Mouse (Mus musculus) limb, embryonic 10.5 days (tissue): ENCODE measurements around the gene Ccdc163. TPM values are rescaled to one million over a fixed set of nuclear protein-coding genes. Genes with fewer than 3 reads are reported as not detected.
A peak's percentile ranks its signal among the peaks of the same experiment; 100 is the strongest.

Experiments
- DNase-seq: peaks from one replicate; pipeline ENCODE4 v3.0.0-alpha.2; 2017; ENCODE audit warnings: low spot score
- H3K27ac ChIP-seq: fragments of 300-500 bp; sonication (generic); 2 replicates; pipeline ENCODE4 v1.5.1; 2016; ENCODE audit warnings: mild to moderate bottlenecking
- H3K27me3 ChIP-seq: fragments of 300-500 bp; sonication (generic); 2 replicates; pipeline ENCODE4 v1.6.1; 2016; ENCODE audit warnings: low read depth, mild to moderate bottlenecking; ENCODE audit not compliant: poor library complexity, severe bottlenecking
- H3K36me3 ChIP-seq: fragments of 300-500 bp; sonication (generic); 2 replicates; pipeline ENCODE4 v1.6.1; 2016; ENCODE audit warnings: mild to moderate bottlenecking, moderate library complexity
- H3K4me1 ChIP-seq: fragments of 300-500 bp; sonication (generic); 2 replicates; pipeline ENCODE4 v1.6.1; 2016
- H3K4me3 ChIP-seq: fragments of 300-500 bp; sonication (generic); 2 replicates; pipeline ENCODE4 v1.5.1; 2016; ENCODE audit warnings: mild to moderate bottlenecking, moderate library complexity
- H3K9me3 ChIP-seq: fragments of 300-500 bp; sonication (generic); replicated peaks from 2 replicates; pipeline ENCODE4 v1.6.1; 2016; ENCODE audit warnings: mild to moderate bottlenecking
- WGBS: fragments of 180-500 bp; shearing (Covaris S2); methylation state at CpG from one replicate; pipeline ENCODE4 v1.1.7; 2016; 5-methylcytosine and 5-hydroxymethylcytosine counted together
- polyA plus RNA-seq: library from polyadenylated mRNA; unstranded; fragments of >200 nt; fragmentation: Nextera tagmentation; extraction: Ambion mirVana; gene quantifications from 2 replicates; pipeline ENCODE4 v1.2.1, GENCODE M21; 2016

Gene Ccdc163
- polyA plus RNA-seq, 1 experiment from 2014 or later: 36.3 TPM

DNA sequence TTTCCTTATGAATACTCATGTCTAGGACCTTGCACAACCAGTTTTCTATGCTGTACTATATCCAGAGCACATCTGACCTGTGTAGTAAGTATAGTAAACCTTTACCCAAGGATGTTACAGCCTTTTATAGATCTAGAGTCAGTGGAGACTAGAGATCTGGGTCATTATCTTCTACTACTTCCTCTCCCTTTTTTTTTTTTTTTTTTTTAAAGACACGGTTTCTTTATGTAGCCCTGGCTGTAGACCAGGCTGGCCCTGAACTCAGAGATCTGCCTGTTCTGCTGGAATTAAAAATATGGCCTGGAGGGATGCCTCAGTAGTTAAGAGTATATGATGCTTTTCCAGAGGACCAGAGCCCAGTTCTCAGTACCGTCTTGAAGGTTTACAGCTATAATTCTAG is 53.6 kb downstream of the Ccdc163 start:
- Histone ChIP-seq H3K27ac (no peak overlapping the region), H3K4me3 (no peak overlapping the region), H3K36me3 (no peaks in the 10 kb centered on the region), H3K4me1 (no peaks in the 10 kb centered on the region), H3K27me3 (no peaks in the 10 kb centered on the region), H3K9me3 (no peaks in the 10 kb centered on the region)
- DNase-seq: no peak
- WGBS: 76% methylated on average over 2 of the region's 2 CpGs

DNA sequence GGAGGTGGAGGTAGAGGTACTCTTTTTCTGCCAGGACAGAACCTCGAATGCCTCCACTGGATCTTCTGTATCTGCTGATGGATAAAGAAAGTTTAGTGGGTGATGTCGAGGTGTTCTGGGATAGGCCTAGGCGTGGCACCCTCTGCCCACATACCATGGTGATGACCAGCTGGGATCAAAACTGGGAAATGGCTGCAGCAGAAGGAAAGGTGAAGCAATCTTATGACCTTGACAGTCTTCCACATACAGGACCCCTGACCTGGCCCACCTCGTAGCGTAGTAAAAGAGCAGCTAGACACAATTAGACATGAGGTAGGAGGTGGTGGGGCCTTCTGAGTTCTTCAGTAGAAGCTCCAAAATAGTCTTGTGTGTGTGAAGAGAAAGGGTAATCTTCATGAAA is 55.7 kb downstream of the Ccdc163 start:
- H3K27me3 ChIP-seq: no peaks in the 10 kb centered on the region
- H3K27ac ChIP-seq: no peak overlapping the region
- no peak for DNase-seq
- no peak overlapping the region for H3K4me3 ChIP-seq
- H3K4me1 ChIP-seq: no peaks in the 10 kb centered on the region
- H3K9me3 ChIP-seq: no peaks in the 10 kb centered on the region
- no peaks in the 10 kb centered on the region for H3K36me3 ChIP-seq
- 87% methylated on average over 5 of the region's 5 CpGs for WGBS

DNA sequence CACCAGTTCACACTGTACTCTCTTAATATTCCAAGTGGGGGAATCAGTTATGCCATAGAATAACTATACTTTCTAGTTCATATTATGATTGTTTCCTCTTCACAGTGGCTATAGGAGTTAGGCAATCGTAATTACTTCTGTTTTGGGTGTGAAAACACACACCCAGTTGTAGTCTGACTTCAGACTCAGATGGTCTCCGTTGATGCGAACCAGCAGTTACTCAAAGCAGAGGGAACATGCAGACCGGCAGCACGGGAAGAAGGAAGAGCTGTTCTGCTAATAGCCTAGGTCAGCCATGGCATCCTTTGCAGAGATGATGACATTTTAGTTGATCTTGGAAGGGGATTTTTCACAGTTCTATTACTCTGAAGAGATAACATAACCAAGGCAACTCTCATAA is 60.2 kb downstream of the Ccdc163 start:
- H3K4me1 ChIP-seq: no peaks in the 10 kb centered on the region
- H3K9me3 ChIP-seq: no peaks in the 10 kb centered on the region
- 82% methylated on average over 5 of the region's 5 CpGs for WGBS
- H3K4me3 ChIP-seq: no peak overlapping the region
- DNase-seq: no peak
- no peaks in the 10 kb centered on the region for H3K36me3 ChIP-seq
- no peaks in the 10 kb centered on the region for H3K27me3 ChIP-seq
- no peak overlapping the region for H3K27ac ChIP-seq

DNA sequence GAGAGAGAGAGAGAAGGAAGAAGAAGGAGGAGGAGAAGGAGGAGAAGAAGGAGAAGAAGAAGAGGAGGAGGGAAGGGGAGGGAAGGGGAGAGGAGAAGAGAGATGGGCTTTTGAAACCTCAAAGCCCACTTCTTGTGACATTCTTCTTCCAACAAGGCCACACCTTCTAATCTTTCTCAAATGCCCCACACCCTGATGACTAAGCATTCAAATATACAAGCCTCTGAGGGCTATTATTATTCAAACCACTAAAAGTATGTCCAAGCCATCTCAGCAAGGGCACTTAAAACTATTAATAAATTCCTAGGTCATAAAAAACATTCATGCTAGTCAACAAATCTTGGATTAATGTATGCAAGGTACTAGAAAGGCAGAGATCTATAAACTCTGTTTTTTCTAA is 60.8 kb downstream of the Ccdc163 start:
- no peak overlapping the region for H3K27ac ChIP-seq
- DNase-seq: no peak
- H3K9me3 ChIP-seq: no peaks in the 10 kb centered on the region
- H3K4me3 ChIP-seq: no peak overlapping the region
- no peaks in the 10 kb centered on the region for H3K27me3 ChIP-seq
- no peaks in the 10 kb centered on the region for H3K4me1 ChIP-seq
- no peaks in the 10 kb centered on the region for H3K36me3 ChIP-seq

DNA sequence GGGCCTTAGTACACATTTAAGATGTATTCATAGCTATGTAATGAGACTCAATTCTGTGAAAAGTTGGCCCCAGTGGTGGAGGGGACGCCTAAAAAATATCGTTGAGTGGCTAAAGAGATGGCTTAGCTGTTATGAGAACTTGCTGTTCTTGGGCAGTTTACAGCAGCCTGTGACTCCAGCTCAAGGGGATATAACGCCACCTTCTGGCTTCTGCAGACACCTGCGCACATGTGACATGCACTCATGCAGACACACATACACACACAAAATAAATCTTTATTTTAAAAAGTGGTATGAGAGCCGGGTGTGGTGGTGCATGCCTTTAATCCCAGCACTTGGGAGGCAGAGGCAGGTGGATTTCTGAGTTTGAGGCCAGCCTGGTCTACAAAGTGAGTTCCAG is 68.1 kb downstream of the Ccdc163 start:
- WGBS: 91% methylated on average over 5 of the region's 5 CpGs
- no peaks in the 10 kb centered on the region for H3K9me3 ChIP-seq
- H3K27ac ChIP-seq: no peak overlapping the region
- H3K4me1 ChIP-seq: no peaks in the 10 kb centered on the region
- no peak for DNase-seq
- no peak overlapping the region for H3K4me3 ChIP-seq
- H3K27me3 ChIP-seq: no peaks in the 10 kb centered on the region
- no peaks in the 10 kb centered on the region for H3K36me3 ChIP-seq

DNA sequence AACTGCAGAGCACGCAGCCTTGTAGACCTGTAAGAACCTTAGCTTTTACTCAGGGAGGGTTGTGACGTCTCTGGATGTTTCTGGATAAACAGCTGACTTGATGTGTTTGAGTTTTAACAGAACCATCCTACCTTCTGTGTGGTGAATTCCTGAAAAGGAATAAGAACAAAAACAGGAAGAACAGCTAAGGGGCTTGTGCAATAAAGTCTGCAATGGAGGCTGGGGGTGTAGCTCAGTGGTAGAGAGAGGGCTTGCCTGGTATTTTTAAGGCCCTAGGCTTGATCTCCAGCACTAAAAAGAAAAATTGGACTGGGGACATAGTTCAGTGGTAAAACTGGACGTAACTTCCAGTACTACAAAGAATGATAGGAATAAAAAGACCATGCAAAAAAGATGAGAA is 68.8 kb downstream of the Ccdc163 start:
- DNase-seq: no peak
- H3K27me3 ChIP-seq: no peaks in the 10 kb centered on the region
- no peaks in the 10 kb centered on the region for H3K4me1 ChIP-seq
- no peaks in the 10 kb centered on the region for H3K9me3 ChIP-seq
- H3K36me3 ChIP-seq: no peaks in the 10 kb centered on the region
- H3K4me3 ChIP-seq: no peak overlapping the region
- 91% methylated on average over 3 of the region's 3 CpGs for WGBS
- no peak overlapping the region for H3K27ac ChIP-seq

DNA sequence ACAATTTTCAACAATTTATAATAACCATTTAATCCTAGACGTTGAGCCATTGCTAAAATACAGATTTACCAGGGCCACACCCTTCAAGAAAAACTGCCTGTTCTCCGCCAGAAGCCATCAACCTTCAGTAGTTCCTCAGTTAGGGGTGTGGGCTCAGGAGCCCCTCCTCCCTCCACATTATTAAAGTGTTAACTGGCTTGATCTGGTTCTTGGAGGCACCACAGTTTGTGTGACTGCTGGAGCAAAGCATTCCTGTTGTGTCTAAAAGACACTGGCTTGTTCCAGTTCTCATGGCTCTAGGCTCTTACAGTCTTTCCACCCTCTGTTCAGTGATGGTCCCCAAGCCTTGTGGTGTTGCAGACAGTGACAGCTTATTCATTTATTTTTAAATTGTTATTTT is 72.2 kb downstream of the Ccdc163 start:
- H3K27ac ChIP-seq: no peak overlapping the region
- no peak for DNase-seq
- 75% methylated on average over 2 of the region's 2 CpGs for WGBS
- H3K4me3 ChIP-seq: no peak overlapping the region
- H3K4me1 ChIP-seq: no peaks in the 10 kb centered on the region
- H3K27me3 ChIP-seq: no peaks in the 10 kb centered on the region
- H3K9me3 ChIP-seq: no peaks in the 10 kb centered on the region
- no peaks in the 10 kb centered on the region for H3K36me3 ChIP-seq

DNA sequence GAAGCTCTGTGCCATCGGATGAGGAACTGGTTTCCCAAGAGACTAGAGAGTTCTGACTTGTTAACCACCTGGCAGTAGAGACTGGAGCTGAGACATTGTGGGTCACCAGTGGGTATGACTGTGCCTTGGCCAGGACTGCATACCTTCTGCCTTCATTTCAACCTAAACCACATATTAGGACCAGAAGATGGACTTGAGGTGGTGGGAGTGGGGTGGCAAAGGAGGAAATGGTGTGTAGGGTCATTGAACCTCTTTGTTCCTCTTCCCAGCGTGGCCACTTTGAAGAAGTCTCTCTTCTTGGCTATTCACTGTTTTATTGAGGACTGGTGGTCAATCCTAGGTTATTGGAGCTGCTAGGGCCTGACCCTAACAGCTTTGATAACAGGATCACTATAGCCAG is 73.1 kb downstream of the Ccdc163 start:
- WGBS: 37% methylated on average over 2 of the region's 2 CpGs

DNA sequence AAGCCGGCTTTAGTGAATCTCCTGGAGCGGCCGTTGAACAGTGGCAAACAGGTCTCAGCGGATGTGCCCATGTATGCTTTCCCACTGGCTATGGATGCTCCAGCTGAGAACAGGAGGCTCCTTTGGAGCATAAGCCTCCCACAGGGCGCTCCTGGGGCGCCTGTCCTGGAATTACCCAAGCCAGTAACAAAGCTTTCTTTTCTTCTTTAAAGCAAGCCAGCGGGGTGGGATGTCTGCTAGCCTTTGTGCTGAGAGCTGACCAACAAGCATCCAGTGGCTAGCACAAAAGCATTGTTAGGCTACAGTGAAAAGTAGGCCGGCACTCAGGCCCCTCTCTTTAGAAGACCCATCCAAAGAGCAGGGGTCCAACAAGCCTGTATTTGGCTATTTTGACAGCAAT is 73.9 kb downstream of the Ccdc163 start:
- 27% methylated on average over 8 of the region's 8 CpGs for WGBS
- H3K9me3 ChIP-seq: no peaks in the 10 kb centered on the region
- H3K27ac ChIP-seq: no peak overlapping the region
- H3K27me3 ChIP-seq: no peaks in the 10 kb centered on the region
- H3K36me3 ChIP-seq: no peaks in the 10 kb centered on the region
- no peak for DNase-seq
- no peaks in the 10 kb centered on the region for H3K4me1 ChIP-seq
- H3K4me3 ChIP-seq: no peak overlapping the region

More for the DNA sequence above, 73.1 kb downstream of the Ccdc163 start:
- H3K4me1 ChIP-seq: no peaks in the 10 kb centered on the region
- no peak overlapping the region for H3K4me3 ChIP-seq
- no peak for DNase-seq
- H3K27me3 ChIP-seq: no peaks in the 10 kb centered on the region
- H3K36me3 ChIP-seq: no peaks in the 10 kb centered on the region
- no peak overlapping the region for H3K27ac ChIP-seq
- H3K9me3 ChIP-seq: no peaks in the 10 kb centered on the region

DNA sequence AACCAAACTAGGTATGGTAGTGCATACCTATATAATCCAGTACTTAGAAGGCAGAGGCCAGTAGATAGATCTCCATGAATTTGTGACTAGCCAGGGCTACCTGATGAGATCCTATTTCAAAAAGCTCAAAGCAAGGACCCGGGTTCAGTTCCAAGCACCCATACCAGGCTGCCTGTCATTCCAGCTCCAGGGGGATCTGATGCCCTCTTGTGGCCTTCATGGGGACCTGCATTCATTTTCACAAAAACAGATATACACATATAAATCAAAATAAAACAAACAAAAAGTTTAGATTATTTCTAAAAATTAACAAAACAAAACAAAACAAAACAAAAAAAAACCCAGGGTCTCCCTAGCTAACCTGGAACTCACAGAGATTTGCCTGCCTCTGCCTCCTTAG is 78.3 kb downstream of the Ccdc163 start:
- no peak overlapping the region for H3K27ac ChIP-seq
- no peak overlapping the region for H3K4me3 ChIP-seq
- WGBS: 91% methylated on average over 1 of the region's 1 CpGs

DNA sequence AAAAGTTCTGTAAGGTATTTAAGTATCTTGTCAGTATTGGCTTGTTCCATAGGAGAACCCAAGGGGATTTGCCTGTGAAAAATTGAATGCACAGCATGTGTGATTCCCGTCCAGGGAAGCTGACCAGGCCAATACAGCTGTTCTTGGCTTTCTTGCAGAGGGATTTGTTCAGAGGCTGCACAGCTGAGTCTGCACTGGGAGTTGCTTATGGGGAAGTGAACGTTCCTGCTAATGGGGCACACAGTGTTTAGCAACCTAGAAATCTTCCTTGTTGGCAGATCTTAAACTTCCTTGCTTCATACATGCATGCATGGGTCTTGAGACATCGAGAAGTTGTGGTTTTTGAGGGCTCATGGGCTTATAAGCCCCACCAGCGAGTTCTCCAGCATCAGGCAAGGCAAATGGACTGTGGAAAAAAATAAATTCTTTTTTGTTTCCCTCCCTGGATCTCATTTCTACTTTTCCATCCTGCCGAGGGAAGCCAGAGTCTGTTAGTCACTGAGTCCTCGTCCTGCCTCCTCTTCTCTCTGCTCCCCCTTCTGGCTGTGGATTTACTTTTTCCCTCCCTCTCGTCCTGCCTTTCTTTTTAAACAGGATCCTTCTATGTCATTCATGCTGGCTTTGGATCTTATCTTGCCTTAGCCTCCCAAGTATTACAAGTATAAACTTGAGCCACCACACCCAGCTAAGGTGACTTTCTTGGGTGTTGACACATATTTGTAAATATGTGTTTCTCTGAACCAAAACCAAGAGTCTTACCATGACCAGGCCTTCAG is 79.9 kb downstream of the Ccdc163 start:
- no peak for DNase-seq
- no peak overlapping the region for H3K4me3 ChIP-seq
- WGBS: 47% methylated on average over 7 of the region's 7 CpGs
- no peaks in the 10 kb centered on the region for H3K36me3 ChIP-seq
- no peaks in the 10 kb centered on the region for H3K9me3 ChIP-seq
- H3K27ac ChIP-seq: no peak overlapping the region
- H3K27me3 ChIP-seq: no peaks in the 10 kb centered on the region
- peaks cover 3% of the 10 kb centered on the region; the same call in 1 of the 2 replicates for H3K4me1 ChIP-seq

More for the DNA sequence above, 78.3 kb downstream of the Ccdc163 start:
- no peaks in the 10 kb centered on the region for H3K9me3 ChIP-seq
- no peaks in the 10 kb centered on the region for H3K27me3 ChIP-seq
- H3K36me3 ChIP-seq: no peaks in the 10 kb centered on the region
- H3K4me1 ChIP-seq: peaks cover 3% of the 10 kb centered on the region; the same call in 1 of the 2 replicates
- no peak for DNase-seq

DNA sequence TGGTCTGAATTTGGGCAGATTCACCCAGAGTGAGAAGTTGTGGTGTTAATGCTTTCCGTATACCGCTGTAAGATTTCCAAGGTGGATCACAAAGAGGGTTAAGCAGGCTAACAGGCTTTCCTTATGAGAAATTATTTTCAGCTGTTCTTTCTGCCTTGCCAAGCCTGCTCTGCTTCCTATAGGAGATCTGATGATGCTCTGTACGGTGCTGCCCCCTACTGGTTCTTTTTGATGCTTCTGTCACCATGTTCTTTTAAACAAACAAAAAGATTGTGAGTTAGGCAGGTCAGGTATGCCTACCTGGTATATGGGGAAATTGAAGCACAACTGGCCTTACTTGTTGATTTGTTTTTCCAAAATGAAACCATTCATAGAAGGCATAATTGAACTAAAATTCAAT is 80.6 kb downstream of the Ccdc163 start:
- Histone ChIP-seq H3K4me3 (no peak overlapping the region), H3K4me1 (peaks cover 3% of the 10 kb centered on the region; the same call in 1 of the 2 replicates), H3K9me3 (no peaks in the 10 kb centered on the region), H3K27ac (no peak overlapping the region), H3K36me3 (no peaks in the 10 kb centered on the region), H3K27me3 (no peaks in the 10 kb centered on the region)
- 15% methylated on average over 3 of the region's 3 CpGs for WGBS
- peak; percentile 82 for DNase-seq

DNA sequence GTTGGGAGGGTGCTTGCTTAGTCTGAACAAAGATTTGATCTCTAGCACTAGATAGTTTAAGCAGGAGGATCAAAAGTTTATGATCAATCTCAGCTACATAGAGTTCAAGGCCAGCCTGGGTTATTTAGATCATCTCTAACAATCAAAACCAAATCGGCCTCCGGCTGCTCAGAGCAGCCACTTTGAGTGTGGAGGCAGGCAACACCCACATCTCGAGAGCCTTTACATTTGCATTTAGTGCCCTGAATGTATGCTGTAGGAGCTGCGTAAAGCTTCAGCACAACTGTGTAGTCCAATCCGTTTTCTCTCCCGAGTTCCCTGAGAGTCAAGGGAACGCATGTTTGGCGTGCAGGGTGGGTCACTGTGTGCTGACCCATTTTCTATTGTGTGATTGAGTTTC is 84.1 kb downstream of the Ccdc163 start:
- no peaks in the 10 kb centered on the region for H3K27me3 ChIP-seq
- peaks cover 3% of the 10 kb centered on the region; the same call in 1 of the 2 replicates for H3K4me1 ChIP-seq
- H3K9me3 ChIP-seq: no peaks in the 10 kb centered on the region
- no peaks in the 10 kb centered on the region for H3K36me3 ChIP-seq
- no peak overlapping the region for H3K4me3 ChIP-seq
- 87% methylated on average over 8 of the region's 8 CpGs for WGBS
- no peak overlapping the region for H3K27ac ChIP-seq
- no peak for DNase-seq

DNA sequence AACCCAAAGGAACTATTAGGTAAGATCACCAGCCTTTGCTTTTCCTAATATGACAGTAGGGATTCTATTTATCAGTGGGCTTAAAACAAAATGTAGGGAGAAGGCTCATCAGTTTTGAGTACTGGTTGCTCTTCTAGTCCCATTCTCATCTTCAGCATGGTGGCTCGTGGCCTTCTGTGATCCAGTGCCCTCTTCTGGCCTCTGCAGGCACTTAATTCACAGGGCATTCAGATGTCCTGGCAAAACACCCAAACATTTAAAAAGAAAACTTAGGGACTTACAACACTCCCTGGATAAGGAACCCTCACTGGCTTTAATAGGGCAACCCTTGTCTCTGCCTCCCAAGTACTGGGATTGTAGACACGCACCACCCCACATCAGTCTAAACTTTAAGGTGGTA is 86.0 kb downstream of the Ccdc163 start:
- Histone ChIP-seq H3K27ac (no peak overlapping the region), H3K4me1 (no peaks in the 10 kb centered on the region), H3K27me3 (no peaks in the 10 kb centered on the region), H3K4me3 (no peak overlapping the region), H3K9me3 (no peaks in the 10 kb centered on the region), H3K36me3 (no peaks in the 10 kb centered on the region)
- WGBS: 87% methylated on average over 2 of the region's 2 CpGs
- no peak for DNase-seq
